Mouse (Mus musculus) gastrocnemius, adult 18-20 months (tissue): ENCODE data around the gene Jmjd4. TPM values are rescaled to one million over a fixed set of nuclear protein-coding genes. Genes with fewer than 3 reads are reported as not detected.

Source experiments
- DNase-seq: peaks from one replicate; pipeline ENCODE4 v3.0.0; 2021; ENCODE audit warnings: low spot score
- total RNA-seq, 2 experiments: library from RNA; stranded (reverse); gene quantifications; 2 replicates each; pipeline ENCODE4 v1.2.3; 2021

Gene Jmjd4
- total RNA-seq, 2 experiments from 2014 or later: 9.0 to 9.8 TPM

DNA sequence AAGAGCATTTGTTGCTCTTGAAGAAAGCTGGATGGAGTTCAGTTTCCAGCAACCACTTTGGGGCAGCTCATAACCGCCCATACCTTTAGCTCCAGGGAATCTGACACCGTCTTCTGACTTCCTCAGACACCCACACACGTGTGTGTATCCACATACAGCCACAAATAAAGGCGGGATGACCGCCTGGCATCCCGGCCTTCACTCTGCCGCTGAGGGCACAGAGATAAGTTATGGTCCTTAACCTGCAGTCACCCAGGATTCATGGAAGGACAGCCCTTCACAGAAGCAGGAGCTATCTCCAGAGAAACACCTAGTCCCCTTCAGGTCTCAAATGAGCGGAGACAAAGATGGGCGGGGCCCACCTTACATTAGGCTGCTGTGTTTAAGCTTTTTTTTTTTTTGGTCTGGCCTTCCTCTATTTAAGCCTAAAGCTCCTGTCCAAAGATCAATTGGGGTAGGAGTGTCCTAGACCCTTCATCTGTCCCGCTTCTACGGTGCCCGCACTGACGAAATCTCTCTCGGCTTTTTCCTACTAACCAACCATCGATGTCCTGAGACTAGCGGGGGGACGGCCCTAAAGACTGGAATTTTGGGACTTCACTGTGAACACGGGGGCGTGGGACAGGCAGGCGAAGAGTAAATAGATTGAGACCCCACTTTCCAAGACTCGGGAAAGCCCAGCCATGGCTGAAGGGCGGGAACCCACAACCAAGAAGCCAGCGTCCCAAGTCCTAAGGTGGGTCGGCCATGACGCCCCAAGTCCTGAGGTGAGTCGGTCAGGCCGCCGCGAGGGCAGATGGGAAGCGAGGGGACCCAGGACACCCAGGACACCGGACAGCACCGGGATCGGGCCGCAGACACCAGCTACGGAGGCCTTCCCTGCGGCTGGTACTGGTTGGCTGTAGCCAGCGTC, 21.8 kb downstream of the Jmjd4 start:
- DNase-seq: no peak

- DNase-seq: peak; percentile 90
These were observed 22.5 kb downstream of the Jmjd4 start, which contains the start of gene Zfp867 for GRCm38 (mm10) chr11:59472326-59472677. Zfp867 (minus strand) TSS chr11:59472474.

GRCm38 (mm10) chr11:59477240-59477639, 27.4 kb downstream of the Jmjd4 start:
- DNase-seq: no peak

- DNase-seq: peak; percentile 63
These were observed 33.4 kb downstream of the Jmjd4 start for GRCm38 (mm10) chr11:59483212-59483611.

DNA sequence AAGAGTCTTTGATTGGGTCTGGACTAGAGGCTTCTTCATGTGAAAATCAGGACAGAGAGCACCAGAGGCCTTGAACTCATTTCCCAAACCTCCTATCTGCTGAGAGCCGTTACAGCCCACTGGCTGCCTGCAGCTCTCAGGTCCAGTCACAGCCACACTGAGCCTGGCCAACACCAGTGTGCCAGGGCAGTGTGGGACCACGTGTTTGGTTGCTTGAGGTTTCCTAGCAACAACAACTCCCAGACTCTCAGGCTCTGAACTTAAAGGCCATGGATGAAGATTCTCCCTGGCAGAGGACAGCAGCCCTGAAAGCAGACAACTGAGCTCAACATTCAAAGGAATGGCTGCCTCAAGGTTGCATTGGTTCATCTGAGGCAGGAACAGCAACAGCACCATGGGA, 35.8 kb downstream of the Jmjd4 start:
- peak; percentile 12 for DNase-seq

DNA sequence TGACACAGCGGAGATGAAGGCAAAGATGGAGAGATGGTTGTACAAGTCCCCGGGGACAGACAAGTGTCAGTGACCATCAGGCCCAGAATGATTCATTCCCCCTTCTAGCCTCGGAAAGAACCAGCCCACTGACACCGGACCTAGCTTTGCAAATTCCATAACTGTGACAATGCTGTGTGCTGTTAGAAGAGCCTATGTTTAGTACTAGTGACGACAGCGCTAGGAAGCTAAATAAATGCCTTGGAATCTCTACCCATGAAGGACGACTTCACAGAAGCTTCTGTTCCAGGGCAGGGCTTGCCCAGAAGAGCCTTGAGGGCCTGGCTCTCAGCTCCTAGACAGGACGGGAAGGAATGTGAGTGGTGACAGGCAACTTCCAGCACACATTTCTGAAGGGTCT, 36.4 kb downstream of the Jmjd4 start:
- DNase-seq: no peak

DNA sequence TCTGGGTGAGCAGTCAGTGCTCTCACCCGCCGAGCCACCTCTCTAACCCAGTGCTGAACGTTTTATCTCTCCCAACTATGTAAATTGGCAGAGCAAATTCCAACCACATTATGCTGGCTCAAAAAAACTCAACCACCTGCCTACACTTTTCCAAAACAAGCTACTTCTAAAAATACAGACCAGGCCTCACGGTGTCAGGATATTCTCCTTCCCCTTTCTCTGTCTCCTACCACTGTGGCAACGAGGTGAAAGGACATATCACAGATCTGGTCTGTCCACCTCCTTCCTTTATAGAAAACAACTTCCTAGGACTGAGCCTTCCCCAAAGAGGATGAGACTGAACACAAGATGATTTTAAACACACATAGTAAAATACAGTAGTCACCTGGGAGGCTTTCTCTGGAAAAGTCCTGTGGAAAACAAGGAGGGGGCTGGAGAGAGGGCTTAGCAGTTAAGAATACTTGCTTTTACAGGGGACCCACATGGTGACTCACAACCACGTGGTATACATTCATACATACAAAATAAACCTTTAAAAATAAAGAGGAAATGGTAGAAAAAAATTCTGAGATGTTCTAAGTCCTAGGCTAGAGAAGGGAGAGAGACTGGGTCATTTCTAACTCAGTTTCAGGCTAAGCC, 46.9 kb downstream of the Jmjd4 start:
- DNase-seq: no peak

- DNase-seq: no peak
These were observed 47.9 kb downstream of the Jmjd4 start for GRCm38 (mm10) chr11:59497747-59498146.

DNA sequence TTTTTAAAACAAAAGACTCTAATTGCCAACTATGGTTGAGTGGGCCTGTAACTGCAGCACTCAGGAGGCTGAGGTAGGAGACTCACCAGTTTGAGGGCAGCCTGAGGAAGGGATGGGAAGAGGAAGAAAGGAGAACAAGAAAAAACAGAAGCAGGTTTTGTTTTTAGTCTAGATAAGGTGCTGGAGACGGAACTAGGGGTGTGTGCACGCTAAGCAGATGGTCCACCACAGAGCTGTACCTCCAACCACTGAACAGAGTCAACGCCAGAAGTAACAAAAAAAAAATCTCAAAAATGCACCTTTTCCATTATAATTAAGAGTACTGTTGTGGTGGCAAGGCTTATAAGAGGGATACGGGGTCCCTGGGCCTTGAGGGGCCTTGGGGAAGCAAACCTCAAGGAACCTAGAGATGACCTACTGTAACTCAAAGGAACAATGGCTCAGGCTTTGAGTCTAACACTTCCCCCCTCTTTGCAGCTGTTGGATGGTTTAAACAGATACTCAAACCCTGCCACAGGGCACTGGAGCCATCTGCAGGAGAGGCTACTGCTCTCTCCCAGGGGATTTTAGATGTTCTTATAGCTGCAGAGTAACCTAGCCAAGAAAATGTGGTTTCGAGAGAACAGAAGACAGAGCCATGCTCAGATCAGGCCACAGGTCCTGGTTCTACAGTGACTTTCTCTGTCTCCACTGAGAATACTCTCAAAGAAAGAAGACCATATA, 52.3 kb downstream of the Jmjd4 start:
- no peak for DNase-seq

GRCm38 (mm10) chr11:59505351-59505838, 55.5 kb downstream of the Jmjd4 start:
- peak; percentile 32 for DNase-seq

DNA sequence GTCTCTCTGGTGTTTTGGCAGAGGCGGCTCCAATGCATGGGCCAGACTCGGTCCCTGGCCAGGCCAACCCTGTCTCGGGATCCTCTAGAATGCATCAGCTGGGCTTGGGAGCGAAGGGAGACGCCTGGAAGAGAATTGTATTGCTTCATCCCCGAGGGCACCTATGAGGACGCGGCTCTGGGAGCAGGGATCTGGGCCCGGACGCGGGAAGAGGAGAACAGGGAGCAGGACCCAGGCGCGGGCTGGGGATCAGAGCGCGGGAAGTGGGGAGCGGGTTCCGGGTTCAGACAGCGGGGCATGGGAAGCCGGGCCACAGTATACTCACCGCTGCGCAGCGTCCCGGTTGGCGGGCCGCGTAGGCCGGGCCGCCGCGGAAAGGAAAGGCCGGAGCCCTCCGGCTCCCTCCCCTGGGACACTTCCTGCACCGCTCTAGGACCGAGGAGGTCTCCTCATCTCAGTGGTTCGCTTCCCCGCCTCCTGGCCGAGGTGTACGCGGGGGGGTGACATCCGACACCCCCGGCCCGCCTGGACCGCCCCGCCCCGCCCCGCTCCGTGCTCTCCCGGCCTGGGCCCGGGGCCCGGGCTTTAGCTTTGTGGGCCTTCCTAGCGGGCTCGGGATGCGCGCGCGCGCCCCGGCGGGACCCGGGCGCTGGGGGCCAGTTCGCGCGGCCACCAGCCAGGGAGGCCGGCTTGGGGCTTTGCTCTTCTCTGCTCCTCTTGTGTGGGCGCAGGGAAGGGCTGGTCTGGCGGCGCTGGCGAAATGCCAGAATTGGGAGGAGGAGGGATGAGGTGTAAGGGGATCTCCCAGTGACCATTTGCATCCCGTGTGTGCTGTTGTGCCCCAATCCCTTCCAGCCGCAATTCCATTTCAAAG, 56.2 kb downstream of the Jmjd4 start:
- DNase-seq: peak; percentile 94

GRCm38 (mm10) chr11:59506713-59507074, 56.8 kb downstream of the Jmjd4 start:
- no peak for DNase-seq

Other genes with a start within 250 kb of the Jmjd4 start
- 10 to 100 TPM; 57.0 to 65.8 TPM for gene Mrpl55, start 247.6 kb upstream of the Jmjd4 start, total RNA-seq
- gene 2310033P09Rik, start 241.7 kb upstream of the Jmjd4 start, total RNA-seq: 1 to 10 TPM; 2.3 to 2.6 TPM
- gene Arf1, start 221.8 kb upstream of the Jmjd4 start, total RNA-seq: 100 to 1,000 TPM; 230 to 237 TPM
- gene Wnt3a, start 159.3 kb upstream of the Jmjd4 start, total RNA-seq: not detected
- gene Wnt9a, start 143.1 kb upstream of the Jmjd4 start, total RNA-seq: 1 to 10 TPM; 7.9 to 9.9 TPM
- not detected for gene Prss38, start 74.4 kb upstream of the Jmjd4 start, total RNA-seq
- 10 to 100 TPM; 23.9 to 24.2 TPM for gene Snap47, start 1.1 kb downstream of the Jmjd4 start, total RNA-seq
- 1 to 10 TPM; 2.0 to 2.3 TPM for gene Zfp867, start 22.4 kb downstream of the Jmjd4 start, total RNA-seq
- 10 to 100 TPM; 14.3 to 15.6 TPM for gene Zkscan17, start 76.7 kb downstream of the Jmjd4 start, total RNA-seq
- under 1 TPM in 1 of 2 experiments, not detected in 1; 0.12 TPM for gene Nlrp3, start 91.5 kb downstream of the Jmjd4 start, total RNA-seq
- gene Olfr222, start 126.2 kb downstream of the Jmjd4 start, total RNA-seq: not detected
- not detected for gene Olfr223, start 143.2 kb downstream of the Jmjd4 start, total RNA-seq
- gene Mprip, start 211.3 kb downstream of the Jmjd4 start, total RNA-seq: 10 to 100 TPM; 61.2 to 84.0 TPM